Mouse (Mus musculus) thymus, postnatal 14 days (tissue): ENCODE measurements around the gene Slc25a38.
A peak's percentile ranks its signal among the peaks of the same experiment; 100 is the strongest.
"Not testable (repeated sequence)": the region's sequence is repeated elsewhere in the genome, so short reads cannot be mapped to it uniquely, and the experiment has no call there.

ENCODE experiments used
- DNase-seq: peaks from one replicate; pipeline ENCODE4 v3.0.0; 2021

The Slc25a38 gene

GRCm38 (mm10) chr9:120101165-120101564 lies 9.0 kb upstream of the Slc25a38 start:
- no peak for DNase-seq

GRCm38 (mm10) chr9:120108953-120109352 lies 1.2 kb upstream of the Slc25a38 start:
- DNase-seq = not testable (repeated sequence)

- no peak for DNase-seq
Observed at GRCm38 (mm10) chr9:120111156-120111945, 1.2 kb downstream of the Slc25a38 start.

GRCm38 (mm10) chr9:120112472-120112871 lies 2.3 kb downstream of the Slc25a38 start:
- no peak for DNase-seq

DNA sequence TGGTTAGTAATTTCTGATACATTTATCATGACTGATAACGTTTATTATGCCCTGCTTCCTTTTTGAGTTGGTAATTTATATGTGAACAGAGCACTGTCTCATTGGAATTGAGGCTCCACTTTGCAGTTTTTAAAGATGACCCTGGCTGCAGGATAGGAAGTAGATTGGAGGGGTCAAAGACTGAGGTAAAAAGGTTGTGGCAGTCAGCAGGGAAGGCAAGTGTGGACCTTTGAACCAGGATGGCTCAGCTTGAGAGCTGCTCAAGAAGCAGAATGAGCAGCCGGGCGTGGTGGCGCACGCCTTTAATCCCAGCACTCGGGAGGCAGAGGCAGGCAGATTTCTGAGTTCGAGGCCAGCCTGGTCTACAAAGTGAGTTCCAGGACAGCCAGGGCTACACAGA lies 3.3 kb downstream of the Slc25a38 start:
- no peak for DNase-seq

DNA sequence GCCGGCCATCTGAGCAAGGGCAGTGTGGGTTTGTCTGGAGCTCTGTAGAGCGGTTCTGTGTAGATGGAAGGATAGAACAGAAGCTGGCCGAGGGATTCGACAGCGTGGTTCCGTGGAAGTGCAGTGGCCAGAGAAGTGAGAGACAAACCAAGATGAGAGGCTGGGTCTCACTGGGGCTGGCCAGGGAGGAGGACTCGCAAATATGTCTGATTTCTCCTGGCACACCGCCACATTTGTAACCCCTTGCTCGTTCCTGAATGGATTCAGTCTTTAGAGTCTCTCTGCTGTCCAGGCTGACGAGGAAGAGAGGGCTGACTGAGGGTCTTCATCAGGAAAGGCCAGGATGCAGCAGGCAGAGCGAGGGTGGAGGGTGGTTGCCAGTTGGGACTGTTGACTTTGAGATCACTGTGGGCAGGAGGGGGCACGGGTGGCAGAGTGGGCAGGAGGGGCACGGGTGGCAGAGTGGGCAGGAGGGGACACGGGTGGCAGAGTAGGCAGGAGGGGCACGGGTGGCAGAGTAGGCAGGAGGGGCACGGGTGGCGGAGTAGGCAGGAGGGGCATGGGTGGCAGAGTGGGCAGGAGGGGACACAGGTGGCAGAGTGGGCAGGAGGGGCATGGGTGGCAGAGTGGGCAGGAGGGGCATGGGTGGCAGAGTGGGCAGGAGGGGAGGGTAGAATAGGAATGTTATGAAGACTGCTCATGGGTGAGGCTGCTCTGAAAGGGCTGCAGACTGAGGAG lies 4.0 kb downstream of the Slc25a38 start:
- DNase-seq = no peak

DNA sequence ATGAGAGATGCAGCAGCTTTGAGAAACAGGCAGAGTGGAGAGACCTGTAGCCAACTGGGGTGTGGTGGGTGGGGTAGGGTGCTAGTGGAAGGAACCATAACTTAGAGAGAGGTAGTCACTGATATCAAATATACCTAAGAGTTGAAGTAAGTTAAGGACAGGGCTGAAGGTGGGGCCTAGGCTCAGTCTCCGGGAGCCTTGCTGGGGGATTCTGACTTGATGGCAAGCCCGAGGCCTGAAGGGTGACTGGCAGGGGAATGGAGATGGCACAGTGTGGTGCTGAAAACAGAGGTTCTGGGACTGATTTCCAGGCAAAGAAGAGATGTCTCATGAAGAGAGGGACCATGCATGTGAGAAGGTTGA lies 4.6 kb downstream of the Slc25a38 start:
- no peak for DNase-seq

DNA sequence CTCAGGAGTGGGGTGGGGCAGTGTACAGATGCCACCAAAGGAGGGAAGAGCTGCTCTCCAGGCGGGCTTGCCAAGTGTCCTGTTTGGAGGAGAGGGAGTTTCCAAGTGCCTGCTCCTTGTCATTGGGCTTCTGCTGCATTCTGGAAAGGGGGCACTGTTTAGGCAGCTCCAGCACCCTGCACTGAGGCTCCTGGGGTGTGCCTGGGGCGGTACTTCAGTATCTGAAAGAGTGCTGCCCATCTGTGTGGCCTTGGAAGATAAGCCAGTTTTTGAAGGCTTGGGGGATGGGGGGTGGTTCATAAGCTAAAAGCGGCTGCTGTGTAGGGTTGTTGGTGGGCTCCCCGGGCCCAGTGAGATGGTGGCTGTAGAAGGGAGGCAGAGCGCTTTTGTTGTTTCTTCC lies 5.4 kb downstream of the Slc25a38 start:
- no peak for DNase-seq

GRCm38 (mm10) chr9:120116184-120116624 lies 6.0 kb downstream of the Slc25a38 start:
- DNase-seq = no peak

GRCm38 (mm10) chr9:120118212-120118611 lies 8.0 kb downstream of the Slc25a38 start:
- DNase-seq = no peak

GRCm38 (mm10) chr9:120120503-120120902 lies 10.3 kb downstream of the Slc25a38 start:
- no peak for DNase-seq

GRCm38 (mm10) chr9:120126868-120127267 lies 16.7 kb downstream of the Slc25a38 start:
- DNase-seq = no peak

DNA sequence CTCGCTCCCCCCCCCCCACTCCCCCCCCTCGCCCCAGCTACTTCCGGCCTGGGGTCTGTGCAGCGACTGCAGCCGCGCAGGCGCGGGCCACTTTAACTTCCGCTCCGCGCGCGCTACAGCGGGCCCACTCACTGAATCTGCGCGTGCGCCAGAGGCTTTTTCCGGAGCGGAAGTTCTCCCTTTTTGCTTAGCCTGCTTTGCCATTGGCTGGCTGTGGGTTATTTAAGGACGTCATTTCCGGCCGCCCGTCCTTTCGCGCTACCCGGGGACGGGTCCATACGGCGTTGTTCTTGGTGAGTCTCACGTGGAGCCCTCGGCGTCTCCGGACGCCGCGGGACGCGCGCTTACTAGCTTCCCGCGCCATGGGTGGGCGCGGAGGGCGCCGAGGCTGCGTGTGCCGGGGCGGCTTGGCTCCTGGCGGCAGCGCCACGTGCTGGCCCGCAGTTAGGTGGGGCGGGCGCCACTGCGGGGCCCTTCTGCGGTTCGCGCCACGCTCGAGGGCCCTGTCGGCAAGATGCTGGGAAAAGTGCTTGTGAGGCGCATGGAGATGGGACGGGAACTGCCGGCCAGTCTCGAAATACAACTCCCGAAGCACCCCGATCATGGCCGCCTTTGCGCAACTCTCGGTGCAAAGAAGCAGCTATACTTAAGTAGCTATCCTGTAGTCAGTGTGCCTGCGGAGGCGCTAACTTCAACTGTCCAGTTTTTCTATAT lies 17.5 kb downstream of the Slc25a38 start, which contains the start of gene Rpsa:
Gene Rpsa, plus strand, starts transcription at position 152 of the 714 bp plus-strand sequence.
- peak; percentile 97 for DNase-seq

DNA sequence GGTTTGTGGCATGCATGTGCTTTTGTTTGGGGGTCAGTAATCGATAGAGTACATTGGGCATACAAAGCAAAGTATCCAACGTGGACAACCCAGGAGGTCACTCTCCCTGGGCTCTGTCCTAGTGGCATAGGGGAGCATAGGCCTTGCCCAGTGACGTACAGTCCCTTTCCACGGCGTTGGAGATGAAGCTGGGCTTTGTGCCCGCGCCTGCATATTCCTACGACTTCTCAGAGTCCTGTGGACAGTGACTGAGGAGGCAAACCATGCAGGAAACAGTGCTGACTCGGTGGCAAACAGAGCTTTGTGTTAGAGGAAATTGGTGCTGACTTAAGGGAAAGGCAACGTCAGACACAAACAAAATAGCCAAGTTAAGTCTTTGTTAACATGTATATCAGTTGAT lies 19.1 kb downstream of the Slc25a38 start:
- DNase-seq = no peak

- no peak for DNase-seq
Observed at GRCm38 (mm10) chr9:120131784-120132288, 21.7 kb downstream of the Slc25a38 start.

GRCm38 (mm10) chr9:120132980-120133754 lies 23.0 kb downstream of the Slc25a38 start:
- DNase-seq = no peak

DNA sequence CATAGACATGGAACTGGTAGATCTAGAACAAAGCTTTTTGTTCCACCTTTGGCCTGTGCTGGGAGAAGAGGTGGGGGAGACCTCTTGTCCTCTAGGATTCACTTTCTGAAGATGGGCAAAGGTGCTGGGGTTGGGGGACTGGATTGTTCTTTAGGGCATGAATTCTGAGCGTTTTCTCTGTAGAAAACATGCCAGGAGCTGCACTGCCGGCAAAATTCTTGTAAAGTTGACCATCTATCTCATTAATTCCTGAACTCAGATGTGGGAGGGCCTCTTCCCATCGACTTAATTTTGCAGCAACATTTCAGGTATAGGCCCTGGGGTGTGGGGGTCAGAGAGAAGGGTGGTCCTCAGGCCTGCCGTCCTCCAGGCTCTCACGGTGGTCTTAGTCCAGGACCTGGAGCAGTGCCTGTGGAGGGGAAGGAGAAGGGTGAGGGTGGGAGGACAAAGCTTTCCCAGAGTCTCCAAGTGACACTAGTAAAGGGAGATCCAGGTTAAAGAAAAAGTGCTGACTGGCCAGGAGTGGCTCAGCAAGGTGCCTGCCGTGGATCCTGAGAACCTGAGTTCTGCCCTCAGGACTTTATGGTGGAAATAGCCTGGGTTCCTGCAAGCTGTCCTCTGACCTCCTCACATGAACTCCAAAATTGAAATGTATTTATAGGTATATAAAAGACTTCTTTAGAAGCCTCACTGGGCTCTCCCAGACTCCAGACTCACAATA lies 23.7 kb downstream of the Slc25a38 start:
- DNase-seq = no peak

DNA sequence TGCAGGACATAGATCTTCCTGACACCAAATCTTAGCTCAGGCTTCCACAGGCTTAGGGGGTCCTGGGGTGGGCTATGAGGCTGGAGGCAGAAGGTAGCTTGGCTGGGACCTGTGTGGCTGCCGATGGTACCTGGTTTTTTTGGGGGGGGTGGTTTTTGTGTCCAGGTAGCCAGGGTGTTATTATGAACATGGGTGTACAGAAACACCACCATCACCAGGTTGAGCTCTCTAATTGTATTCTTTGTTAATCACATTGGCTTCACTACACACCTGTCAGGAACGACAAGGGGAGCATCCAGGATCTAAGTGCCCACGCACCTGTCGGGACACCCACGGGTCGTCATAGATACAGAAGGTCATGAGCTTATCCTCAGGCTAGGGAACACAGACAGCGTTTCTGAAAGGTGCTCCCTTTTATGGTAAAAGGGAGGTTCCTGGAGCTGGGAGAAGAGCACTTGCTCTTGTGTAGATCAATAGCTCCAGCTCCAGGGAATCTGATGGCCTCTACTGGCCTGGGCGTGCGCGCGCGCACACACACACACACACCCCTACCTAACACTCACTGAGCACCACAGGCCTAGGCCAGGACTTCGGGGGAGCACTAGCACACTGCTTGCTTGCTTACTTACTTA lies 24.5 kb downstream of the Slc25a38 start:
- DNase-seq = no peak

GRCm38 (mm10) chr9:120135454-120135853 lies 25.3 kb downstream of the Slc25a38 start:
- DNase-seq = no peak

- peak; percentile 73 for DNase-seq
Observed at GRCm38 (mm10) chr9:120140652-120141051, 30.5 kb downstream of the Slc25a38 start.

DNA sequence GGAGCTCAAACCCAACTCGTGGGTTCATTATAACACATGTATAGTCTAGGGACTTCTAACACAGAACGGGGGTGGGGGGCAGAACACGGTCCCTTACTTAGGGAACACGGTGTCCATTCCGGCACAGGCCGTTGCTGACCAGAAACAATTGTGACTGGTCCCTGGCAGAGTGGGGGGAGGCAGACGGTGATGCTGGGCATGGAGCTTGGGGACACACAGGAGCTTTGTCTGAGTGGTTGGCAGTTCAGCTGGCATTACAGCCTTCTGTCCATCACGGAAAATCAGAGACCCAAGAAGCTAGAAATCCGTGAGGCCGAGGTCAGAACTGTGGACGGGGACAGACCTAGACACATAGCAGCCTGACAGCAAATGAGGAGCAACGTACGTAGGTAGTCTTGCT lies 34.3 kb downstream of the Slc25a38 start:
- no peak for DNase-seq
